Mouse (Mus musculus) cerebellum, adult (tissue): ENCODE measurements around the gene Galnt2.
A peak's percentile ranks its signal among the peaks of the same experiment; 100 is the strongest.

ENCODE experiments used
- ATAC-seq: cut with Nextera tagmentation; 2 replicates; pipeline ENCODE4 v1.9.2; 2017; ENCODE audit warnings: mild to moderate bottlenecking, moderate library complexity, mixed read lengths; ENCODE audit not compliant: insufficient number of reproducible peaks, low FRiP score, low TSS enrichment

The Galnt2 gene

GRCm38 (mm10) chr8:124317191-124317682 is 86.0 kb downstream of the Galnt2 start:
- ATAC-seq: no peak

GRCm38 (mm10) chr8:124317821-124318220 is 86.6 kb downstream of the Galnt2 start:
- no peak for ATAC-seq

GRCm38 (mm10) chr8:124318612-124319315 is 87.6 kb downstream of the Galnt2 start:
- ATAC-seq: no peak

GRCm38 (mm10) chr8:124319316-124319652 is 88.1 kb downstream of the Galnt2 start:
- no peak for ATAC-seq

- no peak for ATAC-seq
Observed at GRCm38 (mm10) chr8:124321227-124321840, 90.1 kb downstream of the Galnt2 start.

GRCm38 (mm10) chr8:124323356-124323755 is 92.2 kb downstream of the Galnt2 start:
- ATAC-seq: no peak

- ATAC-seq: no peak
Observed at GRCm38 (mm10) chr8:124328259-124328658, 97.1 kb downstream of the Galnt2 start.

- no peak for ATAC-seq
Observed at GRCm38 (mm10) chr8:124329690-124330089, 98.5 kb downstream of the Galnt2 start.

GRCm38 (mm10) chr8:124330433-124330832 is 99.2 kb downstream of the Galnt2 start:
- peak; percentile 63; the same call in 1 of the 2 replicates for ATAC-seq

GRCm38 (mm10) chr8:124331094-124331493 is 99.9 kb downstream of the Galnt2 start:
- no peak for ATAC-seq

GRCm38 (mm10) chr8:124331706-124332105 is 100.5 kb downstream of the Galnt2 start:
- ATAC-seq: no peak

GRCm38 (mm10) chr8:124336302-124336701 is 105.1 kb downstream of the Galnt2 start:
- no peak for ATAC-seq

GRCm38 (mm10) chr8:124339742-124340141 is 108.6 kb downstream of the Galnt2 start:
- ATAC-seq: no peak

- ATAC-seq: no peak
Observed at GRCm38 (mm10) chr8:124340360-124341068, 109.3 kb downstream of the Galnt2 start.

GRCm38 (mm10) chr8:124343151-124343550 is 112.0 kb downstream of the Galnt2 start:
- no peak for ATAC-seq

GRCm38 (mm10) chr8:124343991-124344390 is 112.8 kb downstream of the Galnt2 start:
- ATAC-seq: no peak

- no peak for ATAC-seq
Observed at GRCm38 (mm10) chr8:124345098-124345497, 113.9 kb downstream of the Galnt2 start.

GRCm38 (mm10) chr8:124346852-124347523 is 115.8 kb downstream of the Galnt2 start:
- ATAC-seq: no peak

- no peak for ATAC-seq
Observed at GRCm38 (mm10) chr8:124348087-124348486, 116.9 kb downstream of the Galnt2 start.

- 0 out of 2 replicates have a peak, but pooled peaks have one; percentile 16 for ATAC-seq
Observed at GRCm38 (mm10) chr8:124349663-124350062, 118.5 kb downstream of the Galnt2 start.

GRCm38 (mm10) chr8:124351636-124352035 is 120.4 kb downstream of the Galnt2 start:
- no peak for ATAC-seq
